Mouse (Mus musculus) heart, adult 2 months (tissue): ENCODE measurements around the gene Fam117a. TPM values are rescaled to one million over a fixed set of nuclear protein-coding genes. Genes with fewer than 3 reads are reported as not detected.

ENCODE experiments used
- DNase-seq, 2 experiments: peaks; one replicate each; pipeline ENCODE4 v3.0.0; 2021
- H3K27ac ChIP-seq: fragments of 200-600 bp; 2 replicates; pipeline ENCODE4 v1.8.1; 2022
- H3K27me3 ChIP-seq: fragments of 200-500 bp; 2 replicates; pipeline ENCODE4 v1.6.1; 2012; ENCODE audit warnings: mild to moderate bottlenecking, low read length, inconsistent platforms, mixed read lengths; ENCODE audit not compliant: control insufficient read depth, insufficient read depth
- H3K36me3 ChIP-seq: fragments of 200-500 bp; 2 replicates; pipeline ENCODE4 v1.6.1; 2012; ENCODE audit warnings: low read length, inconsistent platforms; ENCODE audit not compliant: control insufficient read depth, insufficient read depth
- H3K4me1 ChIP-seq: fragments of 200-500 bp; 2 replicates; pipeline ENCODE4 v1.6.1; 2011; ENCODE audit warnings: low read length; ENCODE audit not compliant: control insufficient read depth, insufficient read depth
- H3K4me3 ChIP-seq: fragments of 200-600 bp; 2 replicates; pipeline ENCODE4 v1.8.1; 2022
- H3K79me2 ChIP-seq: fragments of 200-500 bp; replicated peaks from 2 replicates; pipeline ENCODE4 v1.6.1; 2012; ENCODE audit warnings: mild to moderate bottlenecking, inconsistent platforms, low read length, moderate library complexity, mixed read lengths; ENCODE audit not compliant: control insufficient read depth, insufficient read depth
- H3K9ac ChIP-seq: fragments of 200-500 bp; 2 replicates; pipeline ENCODE4 v1.6.1; 2012; ENCODE audit warnings: low read depth, mild to moderate bottlenecking, control low read depth, inconsistent platforms, low read length, mixed read lengths
- CTCF ChIP-seq: fragments of 200-600 bp; IDR thresholded peaks from 2 replicates; pipeline ENCODE4 v1.8.1; 2022; ENCODE audit warnings: antibody characterized with exemption, mild to moderate bottlenecking, moderate library complexity
- EP300 ChIP-seq: fragments of 200-500 bp; IDR thresholded peaks from 2 replicates; pipeline ENCODE4 v1.6.1; 2011; ENCODE audit warnings: low read depth, low read length, control low read depth; ENCODE audit not compliant: insufficient read depth
- POLR2A ChIP-seq: fragments of 200-500 bp; IDR thresholded peaks from 2 replicates; pipeline ENCODE4 v1.6.1; 2011; ENCODE audit warnings: mild to moderate bottlenecking, low read depth, low read length, control low read depth; ENCODE audit not compliant: insufficient read depth
- WGBS: fragments of 180-500 bp; shearing (Covaris S2); methylation state at CpG from one replicate; pipeline ENCODE4 v1.1.7; 2018; 5-methylcytosine and 5-hydroxymethylcytosine counted together
- intact Hi-C: fragments of 180-260 bp; cut with DNase I; formaldehyde crosslinking; loops from one replicate; pipeline ENCODE4 v1.15.1; 2025
- long read RNA-seq: library from polyadenylated mRNA; stranded (forward); transcript quantifications from one replicate; pipeline ENCODE4 v2.0.0, GENCODE M21; 2021
- polyA plus RNA-seq: library from polyadenylated mRNA; depleted of rRNA; stranded (reverse); fragments of >200 nt; gene quantifications from 2 replicates; pipeline ENCODE4 v1.2.3, GENCODE M21; 2012; rRNA removed
- total RNA-seq, 2 experiments: library from RNA; stranded (reverse); gene quantifications; 2 replicates each; pipeline ENCODE4 v1.2.3; 2021

Gene Fam117a
- total RNA-seq (1 to 10 TPM; 8.6 to 10.0 TPM), polyA plus RNA-seq (9.1 and 19.0 TPM in 2 replicates)
- long read RNA-seq, partial matches to known transcripts = 2 of 8 reads
- long read RNA-seq, other reads (novel, unspliced or antisense) = 3 of 8 reads

- Histone ChIP-seq H3K27ac (peak within 1 kb of the TSS; percentile 79), H3K4me1 (peaks cover 5% of the 10 kb centered on the region), H3K9ac (peak within 1 kb of the TSS; percentile 67), H3K36me3 (no peaks in the 10 kb centered on the region; the same call in 1 of the 2 replicates), H3K27me3 (no peaks in the 10 kb centered on the region), H3K4me3 (peak within 1 kb of the TSS; percentile 90), H3K79me2 (no peaks in the 10 kb centered on the region)
- peak; percentile 69 to 89 for DNase-seq
- TF ChIP-seq CTCF (0 out of 2 replicates have a peak, but pooled peaks have one; percentile 3), POLR2A (peak; percentile 46; the same call in 1 of the 2 replicates), EP300 (no peak)
- intact Hi-C loops = loop anchor here (2.0 to 5.0 kb wide), 2 partner anchors 26 to 46 kb away; partner anchors contain the start of genes Kat7 and Slc35b1
- 2% methylated on average over 13 of the region's 27 CpGs for WGBS
Observed at GRCm38 (mm10) chr11:95336568-95337128, at the start of gene Fam117a. Gene Fam117a (plus strand): TSS chr11:95337018.

- H3K4me1 ChIP-seq = peaks cover 1% of the 10 kb centered on the region
- no peak for DNase-seq
- no peak for TF ChIP-seq CTCF
- TF ChIP-seq POLR2A = no peak
- no peak for TF ChIP-seq EP300
- no peaks in the 10 kb centered on the region for H3K79me2 ChIP-seq
- peaks cover 15% of the 10 kb centered on the region for H3K36me3 ChIP-seq
- 73% methylated on average over 4 of the region's 4 CpGs for WGBS
- intact Hi-C loops = no loop called here
- no peak overlapping the region for H3K9ac ChIP-seq
- no peak overlapping the region for H3K27ac ChIP-seq
- no peaks in the 10 kb centered on the region for H3K27me3 ChIP-seq
- H3K4me3 ChIP-seq = no peak overlapping the region
Observed at GRCm38 (mm10) chr11:95291998-95292397, 44.8 kb upstream of the Fam117a start.

- H3K36me3 ChIP-seq = peaks cover 15% of the 10 kb centered on the region
- peaks cover 1% of the 10 kb centered on the region for H3K4me1 ChIP-seq
- intact Hi-C loops = no loop called here
- no peak for TF ChIP-seq POLR2A
- TF ChIP-seq CTCF = no peak
- no peak for TF ChIP-seq EP300
- peak in 1 of 2 experiments; percentile 29 for DNase-seq
- 0 out of 2 replicates have a peak, but pooled peaks cover 2% of the 10 kb centered on the region for H3K79me2 ChIP-seq
- no peak overlapping the region for H3K27ac ChIP-seq
- no peak overlapping the region for H3K4me3 ChIP-seq
- H3K9ac ChIP-seq = no peak overlapping the region
- 52% methylated on average over 8 of the region's 8 CpGs for WGBS
- H3K27me3 ChIP-seq = no peaks in the 10 kb centered on the region
Observed at GRCm38 (mm10) chr11:95293017-95293624, 43.7 kb upstream of the Fam117a start.

GRCm38 (mm10) chr11:95295736-95296135 lies 41.1 kb upstream of the Fam117a start:
- no peaks in the 10 kb centered on the region for H3K27me3 ChIP-seq
- no peak overlapping the region for H3K4me3 ChIP-seq
- TF ChIP-seq CTCF (no peak), POLR2A (no peak), EP300 (no peak)
- H3K27ac ChIP-seq = no peak overlapping the region
- H3K79me2 ChIP-seq = peaks cover 2% of the 10 kb centered on the region; the same call in 1 of the 2 replicates
- WGBS = 92% methylated on average over 13 of the region's 13 CpGs
- H3K36me3 ChIP-seq = peaks cover 15% of the 10 kb centered on the region
- no peak overlapping the region for H3K9ac ChIP-seq
- H3K4me1 ChIP-seq = peaks cover 1% of the 10 kb centered on the region
- intact Hi-C loops = no loop called here
- DNase-seq = no peak

- H3K9ac ChIP-seq = no peak overlapping the region
- no peaks in the 10 kb centered on the region for H3K27me3 ChIP-seq
- 0 out of 2 replicates have a peak, but pooled peaks cover 1% of the 10 kb centered on the region for H3K4me1 ChIP-seq
- H3K27ac ChIP-seq = no peak overlapping the region
- H3K79me2 ChIP-seq = peaks cover 2% of the 10 kb centered on the region; the same call in 1 of the 2 replicates
- DNase-seq = peak in 1 of 2 experiments; percentile 26
- peaks cover 12% of the 10 kb centered on the region for H3K36me3 ChIP-seq
- H3K4me3 ChIP-seq = no peak overlapping the region
- intact Hi-C loops = loop anchor here (1.0 kb wide), 1 partner anchor 39 kb away; no protein-coding TSS in a partner anchor
- WGBS = 8% methylated on average over 2 of the region's 2 CpGs
- TF ChIP-seq EP300 = peak; percentile 64; the same call in 1 of the 2 replicates
- TF ChIP-seq CTCF = peak; percentile 91
- no peak for TF ChIP-seq POLR2A
Observed at GRCm38 (mm10) chr11:95298146-95298545, 38.7 kb upstream of the Fam117a start.

- no peaks in the 10 kb centered on the region for H3K4me1 ChIP-seq
- 65% methylated on average over 12 of the region's 12 CpGs for WGBS
- no peak for DNase-seq
- no peak overlapping the region for H3K27ac ChIP-seq
- peaks cover 2% of the 10 kb centered on the region; the same call in 1 of the 2 replicates for H3K79me2 ChIP-seq
- TF ChIP-seq CTCF = no peak
- no peak for TF ChIP-seq POLR2A
- TF ChIP-seq EP300 = no peak
- peaks cover 8% of the 10 kb centered on the region for H3K36me3 ChIP-seq
- intact Hi-C loops = loop anchor here (5.0 kb wide), 1 partner anchor 183 kb away; no protein-coding TSS in a partner anchor
- no peak overlapping the region for H3K9ac ChIP-seq
- H3K27me3 ChIP-seq = no peaks in the 10 kb centered on the region
- H3K4me3 ChIP-seq = no peak overlapping the region
Observed at GRCm38 (mm10) chr11:95299886-95300285, 36.9 kb upstream of the Fam117a start.
